Mouse (Mus musculus) limb, embryonic 11.5 days (tissue): ENCODE data around the gene Slc35a5. TPM values are rescaled to one million over a fixed set of nuclear protein-coding genes. Genes with fewer than 3 reads are reported as not detected.

Experiments used
- ATAC-seq: fragments of 200-750 bp; cut with Nextera tagmentation; 2 replicates; pipeline ENCODE4 v1.8.0; 2017; ENCODE audit warnings: low read depth; ENCODE audit not compliant: insufficient number of reproducible peaks, low FRiP score, low TSS enrichment
- DNase-seq: peaks from one replicate; pipeline ENCODE4 v3.0.0-alpha.2; 2015; ENCODE audit warnings: low spot score
- H3K27ac ChIP-seq: fragments of 300-500 bp; sonication (generic); replicated peaks from 2 replicates; pipeline ENCODE4 v1.5.1; 2014; ENCODE audit warnings: low read depth, mild to moderate bottlenecking, low read length
- H3K27me3 ChIP-seq: fragments of 300-500 bp; sonication (generic); 2 replicates; pipeline ENCODE4 v1.6.1; 2014; ENCODE audit warnings: mild to moderate bottlenecking, low read length, mixed read lengths; ENCODE audit not compliant: control insufficient read depth, insufficient read depth
- H3K36me3 ChIP-seq: fragments of 300-500 bp; sonication (generic); 2 replicates; pipeline ENCODE4 v1.6.1; 2014; ENCODE audit warnings: mild to moderate bottlenecking, low read length, moderate library complexity, mixed read lengths; ENCODE audit not compliant: control insufficient read depth, insufficient read depth
- H3K4me1 ChIP-seq: fragments of 300-500 bp; sonication (generic); 2 replicates; pipeline ENCODE4 v1.6.1; 2014; ENCODE audit warnings: low read length, mixed read lengths; ENCODE audit not compliant: control insufficient read depth, insufficient read depth
- H3K4me2 ChIP-seq: fragments of 300-500 bp; sonication (generic); 2 replicates; pipeline ENCODE4 v1.6.1; 2014; ENCODE audit warnings: low read depth, mild to moderate bottlenecking, moderate library complexity; ENCODE audit not compliant: severe bottlenecking
- H3K4me3 ChIP-seq: fragments of 300-500 bp; sonication (generic); 2 replicates; pipeline ENCODE4 v1.5.1; 2014; ENCODE audit warnings: low read depth, low read length
- H3K9ac ChIP-seq: fragments of 300-500 bp; sonication (generic); 2 replicates; pipeline ENCODE4 v1.6.1; 2014; ENCODE audit warnings: mild to moderate bottlenecking, low read length
- H3K9me3 ChIP-seq: fragments of 300-500 bp; sonication (generic); 2 replicates; pipeline ENCODE4 v1.6.1; 2016; ENCODE audit warnings: low read length; ENCODE audit not compliant: control insufficient read depth
- WGBS: fragments of 180-500 bp; shearing (Covaris S2); extraction: QIAGEN DNeasy Blood & Tissue Kit; methylation state at CpG from one replicate; pipeline ENCODE4 v1.1.7; 2014; 5-methylcytosine and 5-hydroxymethylcytosine counted together
- polyA plus RNA-seq: library from polyadenylated mRNA; unstranded; fragments of >200 nt; fragmentation: Nextera tagmentation; extraction: Ambion mirVana; gene quantifications from 2 replicates; pipeline ENCODE4 v1.2.1, GENCODE M21; 2014

Slc35a5 gene
- 11.1 and 13.4 TPM in 2 replicates for polyA plus RNA-seq

GRCm38 (mm10) chr16:45158522-45159388 lies at the start of gene Slc35a5, which contains the start of gene Atg3:
Slc35a5 (minus strand) TSS chr16:45158706.
Atg3 (plus strand) TSS chr16:45158785.
- no peaks in the 10 kb centered on the region for H3K9me3 ChIP-seq
- ATAC-seq (peak; percentile 98), DNase-seq (peak; percentile 95)
- peak within 1 kb of the TSS; percentile 64 for H3K4me3 ChIP-seq
- H3K36me3 ChIP-seq, result no peaks in the 10 kb centered on the region
- H3K27me3 ChIP-seq, result no peaks in the 10 kb centered on the region
- H3K27ac ChIP-seq, result peak within 1 kb of the TSS; percentile 74
- H3K9ac ChIP-seq, result peak within 1 kb of the TSS; percentile 83
- peak within 1 kb of the TSS; percentile 63 for H3K4me2 ChIP-seq
- under 1% methylated on average over 58 of the region's 64 CpGs for WGBS
- no peaks in the 10 kb centered on the region for H3K4me1 ChIP-seq

GRCm38 (mm10) chr16:45204859-45205670 lies 46.6 kb upstream of the Slc35a5 start:
- no peak overlapping the region for H3K4me2 ChIP-seq

GRCm38 (mm10) chr16:45204438-45204837 lies 45.9 kb upstream of the Slc35a5 start:
- ATAC-seq, result no peak
- Histone ChIP-seq H3K9ac (no peak overlapping the region), H3K4me3 (no peak overlapping the region), H3K4me2 (no peak overlapping the region), H3K27me3 (no peaks in the 10 kb centered on the region), H3K4me1 (no peaks in the 10 kb centered on the region), H3K36me3 (no peaks in the 10 kb centered on the region), H3K9me3 (no peaks in the 10 kb centered on the region), H3K27ac (no peak overlapping the region)
- 89% methylated on average over 4 of the region's 4 CpGs for WGBS
- DNase-seq, result no peak

More at GRCm38 (mm10) chr16:45204859-45205670, 46.6 kb upstream of the Slc35a5 start:
- H3K36me3 ChIP-seq, result no peaks in the 10 kb centered on the region
- DNase-seq (no peak), ATAC-seq (no peak)
- H3K4me1 ChIP-seq, result no peaks in the 10 kb centered on the region
- no peak overlapping the region for H3K9ac ChIP-seq
- no peak overlapping the region for H3K4me3 ChIP-seq
- H3K27ac ChIP-seq, result no peak overlapping the region
- 88% methylated on average over 12 of the region's 12 CpGs for WGBS
- H3K9me3 ChIP-seq, result no peaks in the 10 kb centered on the region
- no peaks in the 10 kb centered on the region for H3K27me3 ChIP-seq

- no peak for ATAC-seq
- Histone ChIP-seq H3K27ac (no peak overlapping the region), H3K4me3 (no peak overlapping the region), H3K4me1 (no peaks in the 10 kb centered on the region), H3K27me3 (no peaks in the 10 kb centered on the region), H3K9ac (no peak overlapping the region), H3K9me3 (no peaks in the 10 kb centered on the region), H3K36me3 (no peaks in the 10 kb centered on the region), H3K4me2 (no peak overlapping the region)
- no peak for DNase-seq
- 100% methylated on average over 2 of the region's 2 CpGs for WGBS
Measured at GRCm38 (mm10) chr16:45201395-45201794, 42.9 kb upstream of the Slc35a5 start.

GRCm38 (mm10) chr16:45196816-45197215 lies 38.3 kb upstream of the Slc35a5 start:
- H3K9me3 ChIP-seq, result no peaks in the 10 kb centered on the region

GRCm38 (mm10) chr16:45192613-45193012 lies 34.1 kb upstream of the Slc35a5 start:
- ATAC-seq (0 out of 2 replicates have a peak, but pooled peaks have one; percentile 44), DNase-seq (peak; percentile 83)
- Histone ChIP-seq H3K4me1 (no peaks in the 10 kb centered on the region), H3K4me3 (no peak overlapping the region), H3K36me3 (peaks cover 2% of the 10 kb centered on the region; the same call in 1 of the 2 replicates), H3K27me3 (no peaks in the 10 kb centered on the region), H3K4me2 (no peak overlapping the region), H3K9ac (no peak overlapping the region), H3K9me3 (no peaks in the 10 kb centered on the region), H3K27ac (no peak overlapping the region)
- 12% methylated on average over 1 of the region's 1 CpGs for WGBS

More at GRCm38 (mm10) chr16:45196816-45197215, 38.3 kb upstream of the Slc35a5 start:
- Histone ChIP-seq H3K4me3 (no peak overlapping the region), H3K36me3 (no peaks in the 10 kb centered on the region), H3K27ac (no peak overlapping the region), H3K27me3 (no peaks in the 10 kb centered on the region), H3K4me1 (no peaks in the 10 kb centered on the region), H3K9ac (no peak overlapping the region), H3K4me2 (no peak overlapping the region)
- ATAC-seq (peak; percentile 51), DNase-seq (peak; percentile 75)
- 34% methylated on average over 6 of the region's 6 CpGs for WGBS

- Histone ChIP-seq H3K4me1 (no peaks in the 10 kb centered on the region), H3K36me3 (no peaks in the 10 kb centered on the region), H3K27ac (no peak overlapping the region), H3K4me2 (no peak overlapping the region), H3K27me3 (no peaks in the 10 kb centered on the region), H3K9me3 (no peaks in the 10 kb centered on the region), H3K9ac (no peak overlapping the region), H3K4me3 (no peak overlapping the region)
- WGBS, result 87% methylated on average over 5 of the region's 5 CpGs
- DNase-seq, result no peak
- no peak for ATAC-seq
Measured at GRCm38 (mm10) chr16:45181824-45182223, 23.3 kb upstream of the Slc35a5 start.

- H3K9ac ChIP-seq, result no peak overlapping the region
- H3K4me3 ChIP-seq, result no peak overlapping the region
- H3K4me1 ChIP-seq, result no peaks in the 10 kb centered on the region
- H3K9me3 ChIP-seq, result no peaks in the 10 kb centered on the region
- DNase-seq (no peak), ATAC-seq (no peak)
- WGBS, result 86% methylated on average over 2 of the region's 2 CpGs
- H3K27ac ChIP-seq, result no peak overlapping the region
- H3K27me3 ChIP-seq, result no peaks in the 10 kb centered on the region
- H3K36me3 ChIP-seq, result peaks cover 2% of the 10 kb centered on the region; the same call in 1 of the 2 replicates
- no peak overlapping the region for H3K4me2 ChIP-seq
Measured at GRCm38 (mm10) chr16:45178552-45178951, 20.0 kb upstream of the Slc35a5 start.
